Mouse (Mus musculus) thymus, postnatal 36 days (tissue): ENCODE measurements at regions not wholly inside any gene's neighbourhood (a gene's known extent, or its start where the extent isn't known, plus 50 kb on each side); places are given as distances from the start of the nearest gene placed in this dataset.
"Not testable (repeated sequence)": the region's sequence is repeated elsewhere in the genome, so short reads cannot be mapped to it uniquely, and the experiment has no call there.

Experiments used
- DNase-seq, 2 experiments: peaks; one replicate each; pipeline ENCODE4 v3.0.0; 2022; ENCODE audit warnings: mixed read lengths in 2 of 2

DNA sequence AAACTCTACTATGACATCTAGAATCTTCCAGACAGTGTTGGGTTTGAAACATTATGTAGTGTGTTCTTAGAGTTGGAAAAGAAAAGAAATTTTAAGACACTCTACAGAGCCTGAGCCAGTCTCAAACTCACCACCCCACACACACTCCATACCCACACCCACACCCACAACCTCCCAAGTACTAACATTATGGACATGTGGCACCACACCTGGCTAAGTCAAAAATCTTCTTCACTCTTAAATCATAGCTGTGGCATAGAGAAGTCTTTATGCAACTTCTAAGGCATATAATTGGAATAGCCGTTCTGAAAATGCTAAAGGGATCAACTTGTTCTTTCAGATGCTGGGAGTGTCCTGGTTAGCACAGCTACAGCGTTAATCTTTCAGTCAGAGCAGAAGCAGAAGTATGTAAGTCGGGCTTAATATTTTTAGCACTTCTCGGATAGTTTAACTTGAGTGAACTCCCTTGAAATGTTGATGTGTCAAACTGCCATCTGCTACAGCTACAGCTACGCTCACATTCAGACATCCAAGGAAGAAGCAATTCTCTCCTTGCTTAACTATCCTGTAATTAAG is 68.6 kb upstream of the Creb1 start:
- DNase-seq = no peak

GRCm38 (mm10) chr1:64461616-64462015 is 70.8 kb upstream of the Creb1 start:
- DNase-seq = not testable (repeated sequence)

GRCm38 (mm10) chr1:64457872-64458271 is 74.6 kb upstream of the Creb1 start:
- peak; percentile 30 to 44 for DNase-seq

- peak; percentile 23 to 51 for DNase-seq
Measured at GRCm38 (mm10) chr1:64449141-64449540, 83.3 kb upstream of the Creb1 start.

DNA sequence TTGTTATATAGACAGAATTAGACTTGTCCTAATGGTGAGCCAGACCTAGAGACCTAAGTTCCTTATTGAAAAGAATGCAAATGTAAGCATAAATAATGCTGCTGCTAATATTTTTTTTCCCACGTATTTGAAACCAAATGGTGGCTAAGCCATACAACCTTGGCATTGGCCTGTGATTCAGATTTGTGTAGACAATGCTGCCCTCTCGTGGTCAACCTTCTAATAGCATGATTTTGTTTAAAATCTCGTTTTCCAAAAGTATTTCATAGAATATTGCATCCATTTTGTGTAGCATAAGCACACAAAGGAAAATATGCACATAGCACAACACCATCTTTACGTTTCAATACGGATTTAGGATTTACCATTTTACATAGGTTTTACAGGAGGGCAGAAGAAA is 84.4 kb upstream of the Creb1 start:
- DNase-seq = peak in 1 of 2 experiments; percentile 41

DNA sequence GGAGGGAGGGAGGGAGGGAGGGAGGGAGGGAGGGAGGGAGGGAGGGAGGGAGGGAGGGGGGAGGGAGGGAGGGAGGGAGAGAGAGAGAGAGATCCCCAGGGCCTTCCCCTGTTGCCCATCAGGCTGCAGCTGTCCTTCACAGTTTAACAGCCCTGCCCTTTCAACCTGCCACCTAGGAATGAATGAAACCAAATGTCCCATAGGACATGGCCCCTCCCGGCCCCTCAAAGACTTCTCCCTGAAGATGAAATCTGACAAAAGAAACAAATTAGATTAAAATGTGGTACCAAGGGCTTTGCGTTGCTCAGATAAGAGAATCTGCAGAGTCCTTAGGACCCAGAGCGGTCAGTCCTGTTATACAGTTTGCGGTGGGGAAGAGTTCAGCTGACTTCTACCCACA is 86.0 kb upstream of the Creb1 start:
- no peak for DNase-seq

DNA sequence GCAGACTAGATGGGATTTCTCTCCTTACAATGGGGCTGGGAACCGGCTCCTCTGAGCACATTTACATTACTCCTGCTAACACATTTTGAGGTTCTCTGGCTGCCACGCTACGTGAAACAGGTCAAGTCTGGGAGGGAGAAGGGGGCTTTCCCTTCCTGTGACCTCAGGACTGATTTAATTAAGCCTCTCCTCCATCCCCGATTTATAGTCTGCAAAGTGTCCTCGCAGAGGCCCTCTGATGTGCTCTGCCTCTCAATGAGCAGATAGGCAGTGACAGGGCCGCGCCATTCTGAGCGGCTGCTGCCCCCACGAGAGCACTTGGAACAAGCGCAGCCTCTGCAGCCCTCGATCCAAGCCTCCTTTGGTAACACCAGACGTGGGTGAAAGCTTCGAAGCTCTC is 86.5 kb upstream of the Creb1 start:
- DNase-seq = peak; percentile 76 to 81

DNA sequence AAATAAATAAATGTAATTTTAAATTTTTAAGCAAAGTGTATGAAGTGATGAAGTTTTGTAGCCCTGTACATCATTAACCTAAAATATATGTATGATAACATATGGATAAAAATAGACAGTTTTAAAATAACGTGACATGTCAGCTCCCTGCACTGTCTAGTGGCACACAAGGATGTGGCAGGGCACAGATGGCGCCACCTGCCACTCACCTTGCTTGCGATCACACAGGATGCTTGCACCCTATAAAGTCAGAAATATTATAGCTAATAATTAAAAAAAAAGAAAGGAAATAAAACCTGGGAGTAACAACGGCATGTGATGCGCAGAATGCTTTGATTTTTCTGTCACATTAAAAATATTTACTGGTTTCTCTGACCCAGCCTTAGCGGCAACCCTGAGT is 89.0 kb upstream of the Creb1 start:
- DNase-seq = no peak

- no peak for DNase-seq
Measured at GRCm38 (mm10) chr1:64442179-64442874, 90.1 kb upstream of the Creb1 start.

GRCm38 (mm10) chr1:64423256-64423655 is 109.2 kb upstream of the Creb1 start:
- DNase-seq = no peak

DNA sequence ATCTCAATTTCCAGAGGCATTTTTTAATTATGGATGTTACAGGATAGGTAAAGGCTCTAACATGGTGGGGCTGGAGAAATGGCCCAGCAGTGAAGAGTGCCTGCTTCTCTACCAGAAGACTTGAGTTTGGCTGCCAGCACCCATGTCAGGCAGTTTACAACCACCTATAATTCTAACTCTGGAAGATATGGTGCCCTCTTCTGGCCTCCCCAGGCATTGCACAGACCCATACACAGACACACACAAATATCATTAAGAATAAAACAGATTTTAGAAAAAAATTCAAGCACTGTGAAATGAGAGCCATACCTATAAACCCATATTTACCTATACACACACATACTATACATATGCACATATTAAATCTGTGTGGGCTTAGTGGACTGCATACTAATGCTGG is 113.9 kb upstream of the Creb1 start:
- peak in 1 of 2 experiments; percentile 6 for DNase-seq

DNA sequence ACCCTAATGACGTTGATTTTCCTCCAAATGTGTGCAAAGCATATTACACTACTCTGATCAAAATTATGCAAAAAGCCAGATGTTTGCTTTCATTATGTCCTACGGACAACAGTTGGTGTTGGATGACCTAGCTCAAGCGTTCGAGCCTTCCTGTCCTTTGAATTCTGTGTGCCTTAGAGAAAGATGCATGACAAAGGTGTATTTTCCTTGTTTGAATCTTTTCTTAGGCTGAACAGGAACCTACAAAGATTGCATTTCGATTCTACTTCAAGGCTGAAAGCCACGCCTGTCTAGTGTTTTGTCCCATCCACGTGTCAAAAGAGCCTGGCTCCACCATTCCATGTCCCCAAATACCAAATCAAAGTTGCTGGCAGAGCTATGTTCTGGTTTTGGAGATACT is 116.5 kb upstream of the Creb1 start:
- no peak for DNase-seq

GRCm38 (mm10) chr1:64413181-64413560 is 119.3 kb upstream of the Creb1 start:
- DNase-seq = no peak

- DNase-seq = no peak
Measured at GRCm38 (mm10) chr1:64412481-64413180, 119.8 kb upstream of the Creb1 start.

DNA sequence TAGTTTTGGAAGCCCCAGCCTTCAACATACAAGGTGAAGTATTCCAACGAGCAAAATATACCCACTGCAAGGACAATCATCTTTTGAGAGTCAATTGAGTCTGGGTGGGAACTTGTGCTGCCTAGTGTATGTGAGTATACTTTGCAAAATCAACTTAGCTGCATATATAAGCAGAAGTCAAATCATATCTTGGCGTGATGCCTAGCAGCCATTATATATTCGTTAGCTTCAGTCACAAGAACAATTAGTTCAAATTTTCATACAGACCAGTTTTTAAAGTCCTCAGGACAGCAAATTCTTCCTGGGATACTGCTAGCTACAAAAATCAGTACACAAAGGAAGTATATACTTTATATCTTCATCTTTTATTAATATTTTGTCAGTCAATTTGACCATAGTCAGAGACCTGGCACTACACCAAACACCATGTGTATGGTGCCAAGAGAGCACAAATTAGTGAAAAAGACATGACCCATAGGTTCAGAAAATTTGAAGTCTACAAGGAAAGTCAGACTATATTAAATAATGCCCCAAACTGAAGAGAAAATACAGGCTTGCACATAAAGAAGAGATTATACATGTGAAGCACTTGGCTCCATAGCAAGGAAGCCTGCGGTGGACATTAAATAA is 120.5 kb upstream of the Creb1 start:
- DNase-seq = no peak

- DNase-seq = no peak
Measured at GRCm38 (mm10) chr1:64408807-64409582, 123.5 kb upstream of the Creb1 start.

DNA sequence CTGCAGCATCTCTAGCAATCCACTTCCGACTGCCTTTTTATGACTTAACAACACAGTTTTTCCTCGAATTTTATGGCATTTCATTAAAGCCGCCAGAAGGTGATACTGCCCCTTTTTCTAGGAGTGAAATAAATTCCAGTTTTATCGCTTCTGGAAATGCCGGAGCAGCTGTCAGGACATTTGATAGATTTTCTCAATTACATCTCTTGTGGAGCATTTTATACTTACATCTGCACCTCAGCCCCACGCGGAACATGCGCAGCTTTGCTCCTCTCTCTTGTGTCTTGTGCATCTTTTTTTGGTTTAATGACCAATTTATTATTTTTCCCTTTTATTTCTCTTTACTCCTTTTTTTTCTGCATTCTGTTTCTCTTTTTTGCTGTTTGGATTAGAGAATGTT is 140.9 kb upstream of the Creb1 start:
- no peak for DNase-seq

DNA sequence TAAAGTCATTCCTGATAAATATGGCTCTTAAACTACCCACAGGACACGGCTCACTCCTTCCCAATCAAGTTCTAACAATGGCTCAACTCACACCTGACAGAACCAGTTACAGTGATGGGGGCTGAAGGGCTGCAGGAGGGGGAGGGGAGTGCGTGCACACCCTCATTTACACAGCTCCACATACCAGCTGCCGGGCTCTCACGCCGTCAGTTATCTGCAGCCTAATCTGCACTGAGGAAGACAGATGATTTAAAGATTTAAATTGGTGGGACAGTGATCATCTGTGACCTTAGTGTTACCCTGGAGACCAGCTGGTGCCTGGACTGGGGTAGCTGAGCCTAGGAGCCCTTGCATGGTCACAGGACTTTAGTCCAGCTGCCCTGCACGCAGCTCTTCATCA is 151.2 kb upstream of the Creb1 start:
- DNase-seq = no peak

- not testable (repeated sequence) for DNase-seq
Measured at GRCm38 (mm10) chr1:64376426-64376825, 156.0 kb upstream of the Creb1 start.

DNA sequence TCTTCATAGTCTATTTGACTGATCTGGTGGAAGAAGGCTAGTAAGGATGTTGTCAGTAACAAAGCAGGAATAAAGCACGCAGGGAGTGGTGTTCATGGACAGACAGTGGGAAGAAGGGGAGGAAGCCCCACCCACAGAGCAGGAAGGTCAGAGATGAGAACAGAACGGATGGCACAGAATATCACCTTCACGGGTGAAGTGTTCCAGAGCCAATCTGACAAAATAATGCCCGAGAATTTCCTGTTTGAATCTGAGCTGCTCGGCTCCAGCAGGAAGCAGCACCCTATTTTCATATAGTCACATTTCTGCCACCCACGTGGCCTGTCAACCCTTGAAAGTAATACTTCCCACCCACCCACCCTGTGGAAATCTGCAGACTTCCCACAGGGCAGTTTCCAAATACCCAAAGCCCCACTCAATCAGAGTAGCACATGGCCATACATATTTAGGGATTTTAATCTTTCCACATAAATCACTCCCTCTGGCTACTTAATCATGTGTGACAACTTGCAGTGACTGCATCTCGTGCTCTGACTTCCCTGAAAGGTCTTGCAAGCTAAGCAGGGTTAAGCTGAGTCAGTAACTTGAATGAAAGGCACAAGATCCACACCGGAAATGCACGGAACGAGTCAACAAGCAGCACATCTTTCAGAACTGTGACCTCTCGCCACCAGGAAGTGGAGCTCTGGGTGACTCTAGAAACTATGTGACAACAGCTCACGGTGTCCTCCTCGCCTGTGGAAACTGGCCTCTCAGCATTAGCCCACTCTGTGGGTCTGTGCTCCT is 158.0 kb upstream of the Creb1 start:
- DNase-seq = no peak

- DNase-seq = no peak
Measured at GRCm38 (mm10) chr1:64364095-64364494, 168.3 kb upstream of the Creb1 start.
